Mouse (Mus musculus) thymus, adult 2 months (tissue): ENCODE measurements around the gene Rnf223. TPM values are rescaled to one million over a fixed set of nuclear protein-coding genes. Genes with fewer than 3 reads are reported as not detected.

Source experiments
- DNase-seq: peaks from one replicate; pipeline ENCODE4 v3.0.0; 2021
- H3K27ac ChIP-seq: fragments of 200-500 bp; 2 replicates; pipeline ENCODE4 v1.5.1; 2012; ENCODE audit warnings: low read length, control low read depth; ENCODE audit not compliant: control insufficient read depth, insufficient read depth
- H3K27me3 ChIP-seq: fragments of 200-500 bp; 2 replicates; pipeline ENCODE4 v1.6.1; 2012; ENCODE audit warnings: mild to moderate bottlenecking, low read length, moderate library complexity, mixed read lengths; ENCODE audit not compliant: control insufficient read depth, insufficient read depth
- H3K36me3 ChIP-seq: fragments of 200-500 bp; 2 replicates; pipeline ENCODE4 v1.6.1; 2012; ENCODE audit warnings: mild to moderate bottlenecking, low read length, moderate library complexity; ENCODE audit not compliant: control insufficient read depth, insufficient read depth
- H3K4me1 ChIP-seq: fragments of 200-500 bp; replicated peaks from 2 replicates; pipeline ENCODE4 v1.6.1; 2012; ENCODE audit warnings: low read length; ENCODE audit not compliant: control insufficient read depth, insufficient read depth
- H3K4me3 ChIP-seq: fragments of 200-500 bp; 2 replicates; pipeline ENCODE4 v1.5.1; 2012; ENCODE audit warnings: mild to moderate bottlenecking, low read length, control low read depth, moderate library complexity; ENCODE audit not compliant: control insufficient read depth, insufficient read depth
- CTCF ChIP-seq: fragments of 200-500 bp; IDR thresholded peaks from 2 replicates; pipeline ENCODE4 v1.5.1; 2012; ENCODE audit warnings: mild to moderate bottlenecking, control low read depth, low read length, moderate library complexity, borderline replicate concordance; ENCODE audit not compliant: control insufficient read depth, poor library complexity, insufficient read depth; ENCODE audit errors: extremely low read depth
- POLR2A ChIP-seq: fragments of 200-500 bp; IDR thresholded peaks from 2 replicates; pipeline ENCODE4 v1.6.1; 2012; ENCODE audit warnings: mild to moderate bottlenecking, low read length, control low read depth, moderate library complexity; ENCODE audit not compliant: control insufficient read depth, poor library complexity, insufficient read depth; ENCODE audit errors: extremely low read depth
- WGBS: fragments of 180-500 bp; shearing (Covaris S2); methylation state at CpG from one replicate; pipeline ENCODE4 v1.1.7; 2018; 5-methylcytosine and 5-hydroxymethylcytosine counted together
- polyA plus RNA-seq: library from polyadenylated mRNA; depleted of rRNA; stranded (reverse); fragments of >200 nt; gene quantifications from 2 replicates; pipeline ENCODE4 v1.2.3, GENCODE M21; 2012; rRNA removed

The Rnf223 gene
- polyA plus RNA-seq, 1 experiment, result 3.5 TPM

DNA sequence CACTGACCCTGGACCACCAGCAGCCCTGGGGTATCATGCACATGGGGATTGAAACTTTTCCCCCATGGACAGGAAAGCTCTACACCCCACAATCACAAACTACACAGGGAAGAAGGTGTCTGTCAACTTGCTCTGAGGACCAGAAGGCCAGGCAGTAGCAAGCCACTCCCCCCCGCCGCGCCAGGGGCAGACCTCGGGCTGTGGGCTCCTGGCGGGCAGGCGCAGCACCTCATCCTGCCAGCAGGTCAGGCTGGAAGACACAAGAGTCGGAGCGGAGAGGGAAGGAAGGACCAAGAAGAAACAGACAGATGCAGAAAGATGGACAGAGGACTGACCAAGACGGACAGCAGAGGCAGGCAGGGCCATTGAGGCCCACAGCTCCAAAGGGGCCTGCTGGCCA, 47.3 kb downstream of the Rnf223 start:
- no peak overlapping the region for H3K4me3 ChIP-seq
- WGBS, result 97% methylated on average over 9 of the region's 9 CpGs
- DNase-seq, result no peak
- TF ChIP-seq POLR2A, result no peak
- no peak for TF ChIP-seq CTCF
- H3K27me3 ChIP-seq, result no peaks in the 10 kb centered on the region
- no peak overlapping the region for H3K27ac ChIP-seq
- no peaks in the 10 kb centered on the region for H3K4me1 ChIP-seq
- no peaks in the 10 kb centered on the region for H3K36me3 ChIP-seq

Other genes with a start within 250 kb of the Rnf223 start
- 83.2 and 91.1 TPM in 2 replicates for gene Pusl1, start 238.7 kb upstream of the Rnf223 start, polyA plus RNA-seq
- gene Acap3, start 238.7 kb upstream of the Rnf223 start, polyA plus RNA-seq, result 77.6 and 86.1 TPM in 2 replicates
- 122 and 147 TPM in 2 replicates for gene Ube2j2, start 186.7 kb upstream of the Rnf223 start, polyA plus RNA-seq
- gene C1qtnf12, start 168.2 kb upstream of the Rnf223 start, polyA plus RNA-seq, result 19.3 and 21.6 TPM in 2 replicates
- gene B3galt6, start 137.9 kb upstream of the Rnf223 start, polyA plus RNA-seq, result 9.5 and 10.8 TPM in 2 replicates
- 65.6 and 68.4 TPM in 2 replicates for gene Sdf4, start 137.6 kb upstream of the Rnf223 start, polyA plus RNA-seq
- 68.9 and 81.3 TPM in 2 replicates for gene Tnfrsf4, start 116.7 kb upstream of the Rnf223 start, polyA plus RNA-seq
- 82.1 and 85.2 TPM in 2 replicates for gene Tnfrsf18, start 104.3 kb upstream of the Rnf223 start, polyA plus RNA-seq
- 2.4 and 3.5 TPM in 2 replicates for gene Ttll10, start 71.1 kb upstream of the Rnf223 start, polyA plus RNA-seq
- gene 9430015G10Rik, start 20.5 kb upstream of the Rnf223 start, polyA plus RNA-seq, result 89.1 and 93.3 TPM in 2 replicates
- 40.3 and 48.7 TPM in 2 replicates for gene Agrn, start 67.0 kb downstream of the Rnf223 start, polyA plus RNA-seq
- 40.6 and 51.1 TPM in 2 replicates for gene Isg15, start 70.3 kb downstream of the Rnf223 start, polyA plus RNA-seq
- gene AW011738, start 72.8 kb downstream of the Rnf223 start, polyA plus RNA-seq, result 10.0 and 10.8 TPM in 2 replicates
- gene Perm1, start 85.4 kb downstream of the Rnf223 start, polyA plus RNA-seq, result 2.0 and 9.5 TPM in 2 replicates
- 141 and 145 TPM in 2 replicates for gene Plekhn1, start 104.3 kb downstream of the Rnf223 start, polyA plus RNA-seq
- gene Noc2l, start 105.5 kb downstream of the Rnf223 start, polyA plus RNA-seq, result 154 and 158 TPM in 2 replicates
- gene Samd11, start 125.1 kb downstream of the Rnf223 start, polyA plus RNA-seq, result 1.6 TPM in 2 replicates
- gene Vmn2r-ps159, start 200.6 kb downstream of the Rnf223 start, polyA plus RNA-seq, result not detected in 2 replicates